8 mouse cellular contexts compared by ENCODE assay signal in genomic region chr1:152687733-152688181, GRCm38 (mm10).
DNase-seq lines count a peak whose midpoint lies in the region; ATAC-seq lines count a peak whose summit lies in the region.

No protein-coding gene starts in this region.

- H3K36me3 ChIP-seq in forebrain, embryonic 10.5 days (replicated peaks) = no peaks in the 10 kb centered on the region
- no peaks in the 10 kb centered on the region for H3K36me3 ChIP-seq in forebrain, embryonic 11.5 days (ENCODE audit: control insufficient read depth, insufficient read depth, low read length)
- no peaks in the 10 kb centered on the region for H3K36me3 ChIP-seq in hindbrain, embryonic 13.5 days
- H3K36me3 ChIP-seq in liver, embryonic 16.5 days (ENCODE audit: control insufficient read depth, insufficient read depth) = no peaks in the 10 kb centered on the region

- no peak overlapping the region for H3K4me2 ChIP-seq in forebrain, embryonic 11.5 days (ENCODE audit: low read depth, low read length, severe bottlenecking)
- no peak overlapping the region for H3K4me2 ChIP-seq in hindbrain, embryonic 13.5 days
- no peak overlapping the region for H3K4me2 ChIP-seq in liver, embryonic 16.5 days (ENCODE audit: low read depth, low read length)

- WGBS in forebrain, embryonic 10.5 days = 30% methylated on average over 8 of the region's 8 CpGs
- WGBS in forebrain, embryonic 11.5 days = 27% methylated on average over 8 of the region's 8 CpGs
- WGBS in hindbrain, embryonic 13.5 days = 25% methylated on average over 8 of the region's 8 CpGs
- 10% methylated on average over 8 of the region's 8 CpGs for whole genome bisulfite sequencing in liver, embryonic 16.5 days (ENCODE audit: insufficient replicate concordance)

- no peak overlapping the region for H3K9ac ChIP-seq in forebrain, embryonic 11.5 days (ENCODE audit: low read length)
- H3K9ac ChIP-seq in hindbrain, embryonic 13.5 days = 0 out of 2 replicates have a peak overlapping the region, but pooled peaks have one; percentile 19
- no peak overlapping the region for H3K9ac ChIP-seq in liver, embryonic 16.5 days (ENCODE audit: low read depth, low read length)

- no peak for ATAC-seq in forebrain, embryonic 11.5 days (replicated peaks; ENCODE audit: low FRiP score)
- peak; percentile 52; the same call in 1 of the 2 replicates for ATAC-seq in hindbrain, embryonic 13.5 days (ENCODE audit: low FRiP score)
- ATAC-seq in liver, embryonic 16.5 days (ENCODE audit: low read depth) = peak; percentile 16; the same call in 1 of the 2 replicates
- no peak for ATAC-seq in frontal cortex, adult (ENCODE audit: low TSS enrichment)

- H3K27ac ChIP-seq in forebrain, embryonic 10.5 days = peak overlapping the region; percentile 62; the same call in 1 of the 2 replicates
- H3K27ac ChIP-seq in forebrain, embryonic 11.5 days (ENCODE audit: low read depth, low read length) = no peak overlapping the region
- H3K27ac ChIP-seq in hindbrain, embryonic 13.5 days = peak overlapping the region; percentile 48; the same call in 1 of the 2 replicates
- peak overlapping the region; percentile 52; the same call in 1 of the 2 replicates for H3K27ac ChIP-seq in liver, embryonic 16.5 days (ENCODE audit: low read length)

- H3K27me3 ChIP-seq in forebrain, embryonic 10.5 days (ENCODE audit: poor library complexity, severe bottlenecking) = no peaks in the 10 kb centered on the region
- no peaks in the 10 kb centered on the region for H3K27me3 ChIP-seq in forebrain, embryonic 11.5 days (ENCODE audit: control insufficient read depth, insufficient read depth, low read length)
- H3K27me3 ChIP-seq in hindbrain, embryonic 13.5 days = no peaks in the 10 kb centered on the region
- no peaks in the 10 kb centered on the region for H3K27me3 ChIP-seq in liver, embryonic 16.5 days (ENCODE audit: control insufficient read depth, insufficient read depth, low read depth, low read length)

- no peak for DNase-seq in forebrain, embryonic 10.5 days (ENCODE audit: extremely low spot score, low spot score)
- DNase-seq in forebrain, embryonic 11.5 days (ENCODE audit: low spot score) = no peak
- DNase-seq in NIH3T3 (ENCODE audit: low read depth) = peak; percentile 43
- DNase-seq in urinary bladder, adult 18-20 months (ENCODE audit: low spot score in 2 of 2) = no peak
- no peak for DNase-seq in cerebellum, adult 11 months

- H3K4me1 ChIP-seq in forebrain, embryonic 10.5 days = peaks cover 14% of the 10 kb centered on the region
- peaks cover 3% of the 10 kb centered on the region for H3K4me1 ChIP-seq in forebrain, embryonic 11.5 days (replicated peaks; ENCODE audit: control insufficient read depth, insufficient read depth, low read length)
- H3K4me1 ChIP-seq in hindbrain, embryonic 13.5 days (replicated peaks) = peaks cover 15% of the 10 kb centered on the region
- H3K4me1 ChIP-seq in liver, embryonic 16.5 days (ENCODE audit: control insufficient read depth, low read depth, low read length) = no peaks in the 10 kb centered on the region

- H3K4me3 ChIP-seq in forebrain, embryonic 10.5 days = no peak overlapping the region
- H3K4me3 ChIP-seq in forebrain, embryonic 11.5 days (ENCODE audit: low read depth, low read length) = no peak overlapping the region
- no peak overlapping the region for H3K4me3 ChIP-seq in hindbrain, embryonic 13.5 days
- H3K4me3 ChIP-seq in liver, embryonic 16.5 days (ENCODE audit: low read depth, low read length) = no peak overlapping the region

- H3K9me3 ChIP-seq in forebrain, embryonic 10.5 days = no peaks in the 10 kb centered on the region
- H3K9me3 ChIP-seq in forebrain, embryonic 11.5 days (ENCODE audit: control insufficient read depth, low read length) = no peaks in the 10 kb centered on the region
- H3K9me3 ChIP-seq in hindbrain, embryonic 13.5 days = no peaks in the 10 kb centered on the region
- no peaks in the 10 kb centered on the region for H3K9me3 ChIP-seq in liver, embryonic 16.5 days (replicated peaks; ENCODE audit: control insufficient read depth, low read length)

Comparison
In these comparisons a context has a peak if more than half of its experiments do, and no peak if none do; other contexts are left out.
1. ATAC-seq: peak in hindbrain, embryonic 13.5 days (single experiment) and liver, embryonic 16.5 days (single experiment); none in forebrain, embryonic 11.5 days (single experiment) and frontal cortex, adult (single experiment).